Mouse (Mus musculus): ENCODE results near the gene Adpgk.

The Adpgk gene

DNA sequence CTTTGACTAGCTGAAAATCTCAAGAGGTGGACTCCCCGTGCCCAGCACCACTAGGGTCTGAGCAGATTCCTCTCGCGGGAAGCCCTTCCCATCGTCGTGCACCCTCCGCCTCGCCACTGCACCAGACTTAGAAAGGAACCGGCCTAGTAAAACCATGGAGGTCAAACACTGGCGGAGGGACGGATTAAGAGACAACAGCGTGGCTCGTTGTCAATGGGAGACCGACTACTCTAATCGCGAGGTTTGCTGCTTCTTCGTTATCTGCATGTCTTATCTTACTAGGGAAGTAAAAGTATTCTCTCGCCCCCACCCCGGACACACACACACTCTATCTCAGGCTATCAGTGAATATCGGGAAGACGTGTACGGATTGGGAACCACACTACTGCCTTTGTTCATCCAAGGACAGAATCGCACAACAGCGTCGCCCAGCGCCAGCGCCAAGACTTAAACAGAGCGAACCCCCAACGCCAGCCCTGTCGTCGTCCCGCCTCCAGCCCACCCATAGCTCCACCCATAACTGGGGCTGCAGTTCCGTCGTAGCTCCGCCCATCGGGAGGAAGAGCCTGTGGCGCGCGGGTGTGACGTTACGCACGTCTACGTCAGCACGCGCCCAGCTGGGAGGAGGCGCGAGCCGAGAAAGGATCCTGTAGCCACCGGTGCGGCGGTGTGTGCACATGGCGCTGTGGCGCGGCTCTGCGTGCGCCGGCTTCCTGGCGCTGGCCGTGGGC is at the start of gene Adpgk:
Gene Adpgk (plus strand): TSS at position 602 of the 731 bp plus-strand sequence.
- peak; percentile 99 for DNase-seq

DNA sequence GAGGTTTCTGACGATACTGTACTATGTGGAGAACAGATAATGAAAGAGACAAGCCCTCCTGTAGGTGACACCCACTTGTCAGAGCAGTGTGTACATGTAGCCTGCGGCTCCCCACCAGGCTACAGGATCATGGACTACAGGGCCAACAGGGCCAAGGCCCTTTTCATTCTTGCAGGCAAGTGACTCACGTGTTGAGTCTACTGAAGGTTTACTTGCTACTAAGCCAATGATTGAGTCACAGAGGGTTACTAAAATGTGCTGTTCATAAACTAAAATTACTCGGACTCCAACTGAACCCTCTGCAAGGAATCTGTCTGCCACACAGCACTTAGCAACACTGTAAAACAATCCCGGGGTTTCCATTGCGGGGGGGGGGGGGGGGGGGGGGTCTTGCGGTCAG is 46.2 kb upstream of the Adpgk start:
- no peak for DNase-seq

DNA sequence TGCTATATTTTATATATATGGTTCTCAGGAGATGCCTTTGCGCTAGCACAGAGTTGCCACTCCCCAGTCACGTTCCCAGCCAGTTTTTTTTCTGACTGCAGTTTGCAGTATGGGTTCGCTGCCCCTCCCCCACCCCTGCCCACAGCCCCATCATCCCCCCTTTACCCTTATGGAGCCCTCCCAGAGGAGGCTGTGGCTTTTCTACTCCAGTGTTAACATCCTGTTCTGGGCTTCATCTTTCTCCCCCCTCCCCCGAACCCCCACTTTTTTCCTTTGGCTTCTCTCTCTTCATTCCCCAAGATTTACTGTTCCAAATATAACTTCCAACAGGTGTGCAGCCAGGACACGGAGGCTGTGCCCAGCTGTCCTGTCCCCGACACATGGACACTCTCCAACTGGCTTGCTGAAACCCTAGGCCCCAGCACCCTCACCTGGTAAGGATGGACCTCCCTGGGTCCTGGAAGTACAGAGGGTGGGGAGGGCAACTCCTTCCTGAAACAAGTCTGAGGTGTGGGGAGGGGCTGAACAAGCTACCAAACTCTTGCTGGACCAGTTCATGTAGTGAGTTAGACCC is 44.8 kb upstream of the Adpgk start:
- no peak for DNase-seq

DNA sequence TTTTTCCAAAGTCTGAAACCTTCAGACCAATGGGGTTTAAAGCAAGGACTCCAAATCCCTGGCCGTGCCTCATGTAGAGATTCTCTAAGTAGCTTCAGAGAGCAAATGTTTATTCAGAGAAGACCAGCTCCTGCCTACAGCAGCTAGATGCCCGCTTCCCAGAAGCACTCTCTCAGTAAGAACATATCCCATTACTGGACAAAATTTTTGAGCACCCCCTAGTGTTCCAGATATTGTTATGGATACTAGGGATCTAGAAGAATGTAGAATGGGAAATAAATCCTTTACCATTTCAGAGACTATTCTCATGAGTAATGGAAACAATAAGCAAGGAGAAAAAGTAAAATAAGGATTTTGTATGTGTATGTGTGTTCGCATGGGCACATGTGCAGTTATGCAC is 42.0 kb upstream of the Adpgk start:
- DNase-seq = no peak

DNA sequence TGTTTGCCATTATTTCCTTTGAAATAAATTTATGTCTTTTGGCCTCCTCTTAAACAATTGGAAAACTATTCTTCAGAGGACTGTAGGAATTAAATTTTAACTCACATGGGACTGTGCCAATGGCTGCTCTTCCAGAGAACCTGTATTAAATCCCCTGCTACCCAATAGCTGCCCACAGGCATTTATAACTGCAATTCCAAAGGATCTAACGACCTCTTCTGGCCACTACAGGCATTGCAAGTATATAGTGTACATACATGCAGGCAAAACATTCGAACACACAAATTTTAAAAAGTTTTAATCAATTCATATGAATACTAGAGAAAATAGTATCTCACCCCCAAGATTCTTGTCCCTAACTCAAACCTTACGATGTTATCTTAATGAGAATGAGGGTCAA is 41.1 kb upstream of the Adpgk start:
- DNase-seq = no peak

DNA sequence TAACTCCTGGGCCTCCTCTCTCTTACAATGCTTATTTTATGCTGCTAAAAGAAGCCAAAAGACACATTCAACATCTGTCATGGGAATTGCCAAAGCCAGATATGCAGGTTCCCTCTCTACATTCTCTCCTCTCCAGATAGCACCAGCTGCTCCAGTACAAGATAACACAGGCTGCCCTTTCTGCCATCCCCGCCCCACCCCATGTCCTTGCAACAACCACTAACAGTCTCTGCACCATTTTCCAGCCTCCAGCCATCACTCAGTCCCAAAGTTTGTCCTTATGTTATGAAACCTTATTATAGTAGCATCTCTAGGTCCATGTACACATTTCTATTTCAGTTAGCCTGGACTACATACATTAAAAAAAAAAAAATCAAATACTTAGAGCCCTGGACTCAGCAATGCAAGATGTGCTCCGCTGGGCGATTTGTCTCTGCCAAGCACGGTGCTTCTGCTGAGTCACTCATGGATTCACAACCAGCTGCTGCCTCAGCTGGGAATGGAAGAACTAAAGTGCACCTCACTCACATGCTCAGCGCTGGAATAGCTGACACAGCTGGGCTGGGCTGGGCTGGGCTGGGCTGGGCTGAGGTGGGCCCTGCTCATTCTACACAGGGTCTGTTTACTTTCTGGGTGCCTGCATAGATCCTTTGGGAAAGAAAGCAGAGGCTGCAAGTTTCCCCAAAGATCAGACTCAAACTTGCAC is 36.5 kb upstream of the Adpgk start:
- no peak for DNase-seq

DNA sequence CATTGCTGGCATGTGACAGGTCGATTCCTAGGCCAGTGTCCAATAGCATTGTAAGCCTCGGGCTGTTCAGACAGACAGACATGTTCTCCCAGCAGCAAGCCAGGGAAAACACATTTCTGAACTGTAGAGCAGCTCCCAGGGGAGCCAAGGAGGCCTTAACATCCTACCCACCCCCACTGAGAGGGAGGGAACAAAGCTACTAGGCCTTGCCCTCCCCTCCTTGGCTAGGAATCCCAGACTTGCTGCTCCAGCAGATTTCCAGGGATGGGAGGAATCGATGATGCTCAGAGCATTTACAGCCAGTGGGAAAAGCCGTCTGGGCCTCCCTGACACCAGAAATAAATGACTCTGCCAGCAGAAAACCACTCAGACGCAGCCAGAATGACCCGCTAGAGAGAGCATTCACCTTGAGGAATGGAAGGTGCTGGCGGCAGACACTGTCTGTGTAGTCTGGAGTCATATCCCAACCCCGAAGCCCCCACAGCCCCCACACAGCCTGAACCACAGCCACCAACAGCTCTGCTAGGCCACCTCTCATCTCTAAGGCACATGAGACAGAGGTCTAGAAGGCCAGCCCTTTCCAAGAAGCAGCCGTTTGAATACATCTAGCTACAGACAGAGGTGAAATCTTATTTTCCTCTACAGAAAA is 31.4 kb upstream of the Adpgk start:
- no peak for DNase-seq

DNA sequence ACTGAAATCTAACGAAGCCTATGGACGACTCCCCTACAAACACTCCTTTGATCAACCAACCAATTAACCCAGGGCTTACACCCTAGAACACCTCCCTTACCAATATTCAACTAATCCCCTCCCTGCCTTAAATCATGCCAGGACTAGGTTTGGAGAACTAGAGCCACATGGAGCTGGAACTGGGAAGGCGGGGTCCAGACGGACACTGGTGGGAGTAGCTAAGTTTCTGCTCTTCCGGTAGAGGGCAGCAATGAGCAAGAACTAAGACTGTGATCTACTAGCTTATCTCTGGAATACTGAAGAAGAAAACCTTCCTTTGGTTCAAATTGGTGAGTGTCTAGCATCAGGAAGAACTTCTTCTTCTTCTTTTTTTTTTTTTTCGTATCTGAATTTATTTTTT is 25.0 kb upstream of the Adpgk start:
- peak; percentile 47 for DNase-seq

DNA sequence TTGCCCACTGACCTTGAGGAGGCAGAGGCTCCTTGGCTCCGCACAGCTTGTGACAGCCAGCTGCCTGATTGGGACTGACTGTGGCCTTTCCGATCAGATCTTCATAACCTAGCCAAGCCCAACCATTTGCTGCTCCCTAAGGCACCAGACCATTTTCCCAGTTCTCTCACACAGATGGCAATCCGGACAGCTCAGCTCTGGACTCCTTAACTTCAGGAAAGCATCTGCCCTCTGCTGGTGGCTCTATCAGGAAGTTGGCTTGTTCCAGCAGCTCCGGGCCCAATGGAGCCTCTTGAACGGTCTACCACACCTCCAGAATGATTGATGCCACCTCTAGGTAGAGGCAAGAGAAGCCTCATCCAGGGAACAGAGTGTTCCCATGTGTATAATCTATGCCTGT is 21.6 kb upstream of the Adpgk start:
- DNase-seq = peak; percentile 43

DNA sequence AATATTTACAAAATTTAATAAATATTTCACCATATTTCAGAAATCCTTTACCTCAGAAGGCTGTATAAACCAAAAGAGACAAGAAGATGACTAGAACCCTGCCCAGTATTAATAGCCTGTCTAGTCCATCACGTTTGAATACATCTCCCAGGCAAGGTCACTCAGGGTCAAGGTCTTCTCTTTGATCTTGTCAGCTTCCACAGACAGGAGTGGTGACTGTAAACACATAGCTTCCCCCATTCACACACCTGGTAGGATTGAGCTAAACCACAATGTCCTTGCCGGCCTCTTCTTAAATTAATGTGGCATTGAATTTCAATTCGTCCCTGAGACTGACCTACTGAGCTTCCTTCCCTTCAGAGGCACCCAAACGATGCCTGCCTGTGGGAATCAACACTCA is 20.3 kb upstream of the Adpgk start:
- DNase-seq = no peak

DNA sequence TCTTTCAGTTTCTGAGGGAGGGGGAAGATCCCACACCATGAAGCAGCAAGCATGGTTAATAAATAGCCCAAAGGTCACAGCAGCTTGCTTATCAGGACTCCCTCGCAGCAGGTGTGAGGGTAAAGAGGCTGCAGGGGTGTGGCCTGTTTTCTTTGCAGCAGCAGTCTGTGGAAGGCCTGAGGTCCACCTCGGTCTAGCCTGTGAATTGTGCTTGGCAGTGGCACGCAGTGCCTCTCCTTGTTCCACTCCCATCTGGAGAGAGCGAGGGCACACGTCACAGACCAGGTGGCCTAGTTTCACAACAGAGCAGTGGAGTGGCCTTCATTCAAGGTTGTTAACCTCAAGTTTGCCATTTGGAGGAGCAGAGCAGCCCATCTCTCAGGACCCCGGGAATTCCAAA is 19.6 kb upstream of the Adpgk start:
- no peak for DNase-seq

DNA sequence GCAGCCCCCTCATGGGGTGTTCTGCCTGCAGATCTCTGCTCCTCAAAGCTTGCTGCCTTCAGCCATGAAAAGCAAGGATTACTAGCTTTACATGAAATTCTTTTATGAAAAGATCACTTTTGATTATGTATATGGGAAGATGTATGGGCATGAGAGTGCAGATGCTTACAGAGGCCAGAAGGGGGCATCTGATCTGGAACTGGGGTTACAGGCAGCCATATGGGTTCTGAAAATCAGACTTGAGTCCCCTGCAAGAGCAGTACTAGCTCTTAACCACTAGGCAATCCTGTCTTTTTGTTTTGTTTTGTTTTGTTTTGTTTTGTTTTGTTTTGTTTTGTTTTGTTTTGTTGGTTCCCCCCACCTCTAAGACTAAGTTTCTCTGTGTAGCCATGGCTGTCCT is 18.2 kb upstream of the Adpgk start:
- no peak for DNase-seq

DNA sequence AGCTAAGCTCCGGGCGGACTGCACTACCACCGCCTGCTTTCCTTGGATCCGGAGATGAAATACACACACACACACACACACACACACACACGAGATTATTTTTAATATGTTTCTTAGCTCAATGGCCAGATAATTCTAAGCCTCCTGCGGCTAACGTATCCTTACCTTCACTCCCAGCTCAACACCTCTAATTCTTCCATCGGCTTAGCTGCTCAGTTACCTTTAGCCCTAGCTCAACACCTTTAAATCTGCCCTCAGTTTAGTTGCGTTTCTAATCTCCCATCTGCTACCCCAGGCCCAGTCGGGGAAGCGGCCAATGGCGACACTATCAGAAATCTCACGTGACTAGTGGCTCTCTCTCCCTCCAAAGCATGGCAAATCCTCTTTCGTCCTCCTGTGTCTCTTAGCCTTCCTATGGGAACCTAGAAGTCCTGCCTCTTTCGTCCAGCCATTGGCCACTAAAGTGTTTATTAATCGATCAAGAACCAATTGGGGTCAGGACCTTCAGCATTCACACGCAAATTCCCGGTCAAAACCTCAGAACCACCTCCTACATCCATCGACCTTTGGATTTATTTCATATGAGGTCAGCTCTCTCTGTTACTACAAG is 16.4 kb upstream of the Adpgk start:
- DNase-seq = no peak

DNA sequence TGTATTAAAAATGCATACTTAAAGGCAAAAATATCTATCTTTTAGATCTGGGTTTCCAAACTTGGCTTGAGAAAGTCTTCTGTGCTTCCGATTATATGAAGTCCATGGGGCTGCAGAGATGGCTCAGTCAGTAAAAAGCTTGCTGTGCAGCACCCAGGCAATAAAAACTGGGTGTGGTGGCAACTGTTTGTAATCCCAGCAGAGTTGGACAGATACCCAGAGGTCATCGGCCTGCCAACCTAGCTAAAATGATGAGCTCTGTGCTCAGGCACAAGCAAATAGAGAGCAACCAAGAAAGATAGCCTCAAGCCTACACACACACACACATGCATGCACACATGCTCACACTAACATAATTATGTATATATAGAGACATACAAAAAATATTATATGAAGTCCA is 13.2 kb upstream of the Adpgk start:
- DNase-seq = no peak

DNA sequence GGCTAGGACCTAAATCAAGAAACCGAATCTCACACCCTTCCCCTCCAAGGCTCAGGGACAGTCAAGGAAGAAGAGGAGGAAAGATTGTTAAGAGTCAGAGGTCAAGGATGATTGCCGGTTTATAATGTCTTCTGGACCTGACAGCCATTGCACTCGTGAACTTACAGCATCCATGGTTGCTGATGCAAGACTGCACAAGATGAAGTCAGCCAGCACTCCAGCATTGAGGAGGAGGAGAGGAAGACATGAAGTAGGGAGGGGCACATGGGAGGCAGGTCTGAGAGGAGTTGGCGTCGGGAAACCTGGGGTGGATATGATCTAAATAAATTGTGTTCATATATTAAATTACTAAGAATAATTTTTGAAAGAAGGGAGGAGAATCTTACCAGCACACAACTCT is 12.7 kb upstream of the Adpgk start:
- DNase-seq = no peak

DNA sequence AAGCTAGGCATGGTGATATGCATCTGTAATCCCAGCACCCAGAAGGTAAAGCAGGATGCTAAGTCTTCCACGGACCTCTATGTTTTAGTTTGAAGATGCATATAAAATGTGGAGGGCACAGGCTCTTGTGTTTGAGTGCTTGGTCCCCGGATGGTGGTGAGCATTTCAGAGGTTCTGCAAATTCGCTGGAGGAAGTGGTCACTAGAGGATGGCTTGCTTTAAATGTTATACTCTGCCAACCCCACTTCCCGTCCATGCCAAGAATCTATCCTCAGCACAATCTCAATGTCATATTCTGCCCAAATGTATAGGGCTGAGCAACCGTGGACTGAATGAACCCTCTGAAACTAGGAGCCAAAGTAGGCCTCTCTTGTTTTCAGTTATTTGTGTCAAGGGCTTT is 10.5 kb upstream of the Adpgk start:
- DNase-seq = no peak

DNA sequence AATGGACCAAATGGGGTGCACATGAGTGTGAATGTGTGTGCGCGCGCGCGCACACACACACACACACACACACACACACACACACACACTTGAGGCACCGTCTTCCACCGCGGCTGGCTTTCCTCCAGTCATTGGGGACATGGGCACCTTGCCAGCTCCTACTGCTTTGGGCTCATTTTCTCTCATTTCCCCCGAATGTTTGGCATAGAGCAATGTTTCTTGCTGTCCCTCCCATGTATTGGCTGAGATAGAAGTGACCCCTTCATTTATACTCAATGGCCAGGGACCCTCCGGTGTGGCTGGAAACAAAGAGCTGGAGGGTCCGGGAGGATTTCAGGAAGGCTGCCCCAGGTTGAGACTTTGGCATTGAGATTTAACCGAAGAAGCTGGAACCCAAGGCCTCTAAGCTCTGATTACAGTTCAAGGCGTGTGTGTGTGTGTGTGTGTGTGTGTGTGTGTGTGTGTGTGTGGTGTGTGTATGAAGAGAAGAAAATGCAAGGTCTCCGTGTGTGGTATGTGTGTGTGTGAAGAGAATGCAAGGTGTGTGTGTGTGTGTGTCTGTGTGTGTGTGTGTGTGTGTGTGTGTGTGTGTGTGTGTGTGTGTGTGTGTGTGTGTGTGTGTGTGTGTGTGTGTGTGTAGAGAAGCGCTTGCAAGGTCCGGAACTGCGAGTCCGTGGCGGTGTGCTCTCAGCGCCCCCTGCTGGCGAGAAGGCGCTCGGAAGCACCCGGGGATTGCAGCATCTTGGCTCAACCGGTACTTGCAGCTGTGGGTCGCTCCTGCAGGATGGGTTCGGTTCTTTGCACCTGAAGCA is 9.3 kb upstream of the Adpgk start:
- DNase-seq = peak; percentile 88

DNA sequence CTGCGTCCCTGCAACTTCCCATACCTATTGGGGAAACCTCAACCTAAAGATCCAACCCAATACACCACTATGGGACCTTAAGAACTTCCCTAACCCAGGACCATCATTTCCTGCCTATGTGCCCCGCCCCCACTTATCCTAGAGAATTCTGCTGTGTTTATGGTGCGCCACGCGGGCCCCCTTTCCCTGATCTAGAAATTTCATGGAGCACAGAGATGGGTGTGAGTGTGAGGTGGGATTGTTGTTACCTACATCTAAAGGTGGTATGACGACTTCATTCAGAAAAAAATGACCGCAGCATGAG is 8.7 kb upstream of the Adpgk start:
- no peak for DNase-seq

DNA sequence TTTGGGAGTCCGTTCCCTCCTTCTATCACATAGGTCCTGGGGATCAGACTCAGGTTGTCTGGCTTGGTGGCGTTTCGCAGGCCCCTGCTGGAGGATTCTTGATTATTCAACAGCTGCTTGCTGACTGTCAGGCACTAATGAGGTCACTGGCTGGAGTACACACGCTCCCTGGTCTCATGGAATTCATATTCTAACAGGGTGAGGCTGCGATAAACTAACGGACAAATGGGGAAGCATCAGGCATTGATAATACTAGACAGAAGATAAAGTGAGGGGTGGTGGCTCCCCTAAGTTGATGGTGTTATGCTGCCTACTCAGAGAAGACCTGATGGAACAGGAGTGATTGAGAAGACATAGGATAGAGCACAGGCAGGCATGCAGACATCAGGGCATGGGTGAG is 5.7 kb upstream of the Adpgk start:
- DNase-seq = no peak

DNA sequence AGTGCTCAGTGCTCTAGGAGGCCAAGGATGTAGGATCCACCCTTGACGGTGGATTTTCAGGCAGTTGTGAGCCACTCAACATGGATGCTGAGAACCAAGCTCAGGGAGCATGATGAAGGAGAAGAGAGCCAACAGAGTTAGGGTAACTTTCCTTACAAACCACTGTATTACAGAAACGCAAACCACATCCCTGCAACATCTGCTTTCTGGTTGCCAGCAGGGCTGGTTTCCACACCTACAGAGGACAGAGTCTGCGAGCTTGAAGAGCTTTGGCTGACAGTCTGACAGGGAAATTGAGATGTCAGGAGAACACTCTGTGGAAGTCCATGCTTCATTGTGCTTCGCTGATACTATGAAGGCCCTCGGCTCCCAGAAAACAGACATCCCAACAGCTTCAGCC is 3.3 kb upstream of the Adpgk start:
- DNase-seq = no peak

DNA sequence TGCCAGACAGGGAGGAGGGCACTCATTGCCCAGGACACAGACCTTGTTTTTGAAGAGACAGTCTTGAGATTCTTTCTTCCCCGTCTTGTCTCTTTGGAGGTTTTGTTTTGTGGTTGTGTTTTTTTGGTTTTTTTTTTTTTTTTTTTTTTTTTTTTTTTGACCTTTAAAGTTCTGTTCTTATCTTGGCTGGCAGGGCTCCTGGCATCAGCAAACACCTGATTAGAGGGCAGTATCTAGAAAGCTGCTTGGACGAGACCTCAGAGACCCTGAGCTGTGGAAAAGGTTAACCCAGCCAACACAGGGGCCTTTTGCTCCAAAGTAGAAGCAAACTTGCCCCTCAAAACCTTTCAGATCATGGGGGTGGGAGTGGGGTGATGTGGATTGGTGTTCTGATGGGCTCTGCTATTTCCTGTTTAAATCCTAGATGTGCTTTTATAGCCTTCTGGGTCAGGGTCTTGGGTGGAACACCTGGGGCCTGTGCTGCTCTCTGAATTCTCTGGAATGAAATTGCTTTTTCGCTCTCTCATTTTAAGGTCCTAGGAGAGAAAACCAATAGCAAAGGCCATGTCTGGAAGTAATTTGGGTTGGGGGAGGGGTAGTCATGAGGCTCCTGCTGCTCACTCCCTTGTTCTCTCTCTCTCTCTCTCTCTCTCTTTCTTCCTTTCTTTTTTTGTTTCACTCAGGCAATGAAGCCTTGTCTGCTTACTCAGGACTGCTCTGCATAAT is 2.5 kb upstream of the Adpgk start:
- no peak for DNase-seq

DNA sequence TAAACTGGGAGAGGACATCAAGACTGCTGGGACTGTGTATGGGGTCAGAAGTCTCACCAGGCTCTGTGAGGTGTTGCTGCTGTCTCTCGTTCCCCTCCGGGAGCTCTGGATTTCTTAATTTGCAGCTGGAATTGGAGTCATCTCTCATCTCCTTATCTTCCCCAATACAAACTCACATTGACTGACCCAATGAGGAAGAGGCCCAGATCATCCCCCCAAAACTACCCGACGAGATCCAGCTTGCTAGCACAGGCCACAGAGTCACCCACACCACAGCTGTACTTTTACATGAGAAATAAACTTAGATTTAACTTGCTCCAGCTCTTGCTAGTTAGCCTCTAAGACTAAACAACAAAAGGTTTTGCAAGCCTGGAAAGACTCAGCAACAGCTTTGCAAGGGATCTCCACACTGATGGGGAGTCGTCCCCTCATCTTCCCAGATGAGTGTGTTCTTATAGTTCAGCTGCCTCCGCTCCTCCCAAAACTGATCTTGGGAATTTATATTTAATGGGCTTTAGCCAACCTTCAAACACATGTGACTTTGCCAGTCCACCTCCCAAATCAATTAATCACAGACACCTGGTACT is 1.7 kb upstream of the Adpgk start:
- DNase-seq = no peak
